Mouse (Mus musculus) small intestine, adult 2 months (tissue): Measurements from ENCODE around the gene Vars2. TPM values are rescaled to one million over a fixed set of nuclear protein-coding genes. Genes with fewer than 3 reads are reported as not detected.

ENCODE experiments used
- H3K27ac ChIP-seq: fragments of 200-500 bp; 2 replicates; pipeline ENCODE4 v1.5.1; 2012; ENCODE audit warnings: low read depth, low read length, control low read depth, inconsistent platforms; ENCODE audit not compliant: insufficient read depth
- H3K27me3 ChIP-seq: fragments of 200-500 bp; 2 replicates; pipeline ENCODE4 v1.6.1; 2012; ENCODE audit warnings: mild to moderate bottlenecking, moderate library complexity, low read length, inconsistent platforms; ENCODE audit not compliant: control insufficient read depth, insufficient read depth
- H3K36me3 ChIP-seq: fragments of 200-500 bp; 2 replicates; pipeline ENCODE4 v1.6.1; 2012; ENCODE audit warnings: mild to moderate bottlenecking, low read length, control low read depth, inconsistent platforms; ENCODE audit not compliant: control insufficient read depth, insufficient read depth
- H3K4me1 ChIP-seq: fragments of 200-500 bp; 2 replicates; pipeline ENCODE4 v1.6.1; 2012; ENCODE audit warnings: low read length, inconsistent platforms, mixed read lengths; ENCODE audit not compliant: control insufficient read depth, insufficient read depth, insufficient read length
- H3K4me3 ChIP-seq: fragments of 200-500 bp; 2 replicates; pipeline ENCODE4 v1.5.1; 2012; ENCODE audit warnings: low read depth, mild to moderate bottlenecking, control low read depth, inconsistent platforms, low read length, moderate library complexity
- CTCF ChIP-seq: fragments of 200-500 bp; IDR thresholded peaks from 2 replicates; pipeline ENCODE4 v1.5.1; 2012; ENCODE audit warnings: low read depth, mild to moderate bottlenecking, control low read depth, inconsistent platforms, low read length, moderate library complexity, mixed read lengths; ENCODE audit not compliant: insufficient replicate concordance, insufficient read length; ENCODE audit errors: extremely low read depth
- POLR2A ChIP-seq: fragments of 200-500 bp; IDR thresholded peaks from 2 replicates; pipeline ENCODE4 v1.6.1; 2012; ENCODE audit warnings: low read depth, mild to moderate bottlenecking, control low read depth, inconsistent platforms, low read length, moderate library complexity
- WGBS: fragments of 180-500 bp; shearing (Covaris S2); methylation state at CpG from one replicate; pipeline ENCODE4 v1.1.7; 2018; 5-methylcytosine and 5-hydroxymethylcytosine counted together
- polyA plus RNA-seq: library from polyadenylated mRNA; depleted of rRNA; stranded (reverse); fragments of >200 nt; gene quantifications from 2 replicates; pipeline ENCODE4 v1.2.3, GENCODE M21; 2012

Vars2 gene
- polyA plus RNA-seq, 1 experiment: 26.5 TPM

DNA sequence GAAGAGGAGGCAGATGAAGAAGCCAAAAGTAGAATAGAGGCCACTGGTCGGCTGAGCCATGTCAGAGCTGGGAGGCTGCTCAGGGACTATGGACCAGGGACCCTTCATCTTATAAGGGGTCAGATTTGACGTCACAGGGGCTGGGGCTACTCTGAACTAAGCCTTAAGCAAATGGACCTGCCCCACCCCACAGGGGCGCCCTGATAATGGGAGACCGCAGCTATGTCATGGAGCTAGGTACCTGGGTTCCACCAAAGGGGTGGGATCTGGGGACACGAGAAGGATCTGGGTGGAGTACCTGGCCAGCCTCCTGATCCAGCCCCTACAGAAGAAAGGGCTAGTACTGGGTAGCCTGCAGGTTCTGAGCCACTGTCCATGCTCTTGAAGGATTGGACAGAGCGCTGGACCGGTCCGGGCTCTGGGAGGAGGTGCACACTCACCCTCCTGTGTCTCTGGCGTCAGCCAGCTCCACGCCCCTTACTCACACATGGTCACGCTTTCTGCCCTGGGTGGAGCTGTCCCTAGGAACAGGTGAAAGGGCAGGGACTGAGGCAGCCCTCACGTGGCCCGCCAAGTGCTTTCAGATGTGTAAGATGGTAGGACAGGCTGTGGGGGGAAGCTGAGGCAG, 23.7 kb downstream of the Vars2 start, which contains the start of gene Mucl3:
Mucl3 (minus strand) TSS at position 87 of the 628 bp plus-strand sequence.
- H3K27me3 ChIP-seq: no peaks in the 10 kb centered on the region
- WGBS: 42% methylated on average over 13 of the region's 13 CpGs
- no peak within 1 kb of the TSS for H3K27ac ChIP-seq
- TF ChIP-seq CTCF: no peak
- no peak for TF ChIP-seq POLR2A
- H3K4me1 ChIP-seq: no peaks in the 10 kb centered on the region
- H3K4me3 ChIP-seq: no peak within 1 kb of the TSS
- no peaks in the 10 kb centered on the region for H3K36me3 ChIP-seq

DNA sequence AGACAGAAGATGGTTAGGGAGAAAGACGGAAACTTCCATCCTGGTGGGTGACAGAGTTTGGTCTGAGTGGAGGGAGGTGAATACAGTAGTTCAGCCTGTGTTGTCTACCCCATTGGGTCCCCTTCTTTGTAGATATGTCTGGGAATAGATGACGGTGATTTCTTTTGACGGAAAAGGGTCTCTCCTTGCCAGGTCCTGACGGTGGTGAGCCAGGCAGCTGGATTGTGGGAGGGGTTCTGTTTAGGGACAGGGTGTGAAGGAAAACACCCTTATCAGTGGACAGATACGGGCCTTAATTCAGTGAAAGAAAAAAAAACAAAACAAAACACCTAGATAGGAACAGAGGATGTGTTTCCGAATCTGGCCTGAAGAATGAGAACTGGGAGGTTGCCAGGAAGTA, 28.0 kb downstream of the Vars2 start:
- 50% methylated on average over 6 of the region's 6 CpGs for WGBS
- no peaks in the 10 kb centered on the region for H3K36me3 ChIP-seq
- TF ChIP-seq CTCF (no peak), POLR2A (no peak)
- H3K4me1 ChIP-seq: peaks cover 3% of the 10 kb centered on the region; the same call in 1 of the 2 replicates
- no peak overlapping the region for H3K27ac ChIP-seq
- no peak overlapping the region for H3K4me3 ChIP-seq
- H3K27me3 ChIP-seq: no peaks in the 10 kb centered on the region

DNA sequence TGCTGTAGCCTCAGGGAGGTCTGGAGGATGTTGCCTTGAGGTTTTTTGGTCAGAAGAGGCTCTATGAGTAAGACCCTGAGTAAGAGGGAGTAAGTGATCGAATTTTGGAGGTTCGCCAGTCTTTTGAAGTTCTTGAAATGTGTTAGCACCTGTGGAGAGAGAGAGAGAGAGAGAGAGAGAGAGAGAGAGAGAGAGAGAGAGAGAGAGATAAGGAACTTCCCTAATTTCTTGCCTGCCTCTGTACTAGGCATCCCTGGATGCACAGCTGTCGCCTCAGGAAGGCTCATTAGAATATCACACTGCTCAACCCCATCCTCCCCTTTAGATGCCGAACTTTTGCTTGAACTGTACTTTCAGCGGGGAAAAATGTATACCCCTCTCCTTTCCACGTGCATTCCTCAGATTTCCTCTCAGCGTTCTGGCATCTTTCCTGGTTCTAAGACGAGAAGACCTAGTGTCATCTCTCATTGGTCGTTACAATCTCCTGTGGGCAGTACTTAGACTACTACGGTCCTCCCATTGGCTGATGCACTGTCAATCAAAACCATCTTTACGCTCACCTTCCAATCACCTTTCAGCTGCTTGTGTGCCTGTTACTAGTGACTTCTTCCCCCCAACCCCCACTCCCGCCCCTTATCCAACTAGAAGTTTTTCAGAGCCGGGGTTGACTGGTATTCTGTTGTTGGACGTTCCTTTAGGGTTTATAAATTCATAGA, 28.8 kb downstream of the Vars2 start:
- no peaks in the 10 kb centered on the region for H3K36me3 ChIP-seq
- H3K27me3 ChIP-seq: no peaks in the 10 kb centered on the region
- H3K4me3 ChIP-seq: no peak overlapping the region
- H3K4me1 ChIP-seq: peaks cover 3% of the 10 kb centered on the region; the same call in 1 of the 2 replicates
- TF ChIP-seq POLR2A (no peak), CTCF (no peak)
- no peak overlapping the region for H3K27ac ChIP-seq
- WGBS: 23% methylated on average over 14 of the region's 14 CpGs

DNA sequence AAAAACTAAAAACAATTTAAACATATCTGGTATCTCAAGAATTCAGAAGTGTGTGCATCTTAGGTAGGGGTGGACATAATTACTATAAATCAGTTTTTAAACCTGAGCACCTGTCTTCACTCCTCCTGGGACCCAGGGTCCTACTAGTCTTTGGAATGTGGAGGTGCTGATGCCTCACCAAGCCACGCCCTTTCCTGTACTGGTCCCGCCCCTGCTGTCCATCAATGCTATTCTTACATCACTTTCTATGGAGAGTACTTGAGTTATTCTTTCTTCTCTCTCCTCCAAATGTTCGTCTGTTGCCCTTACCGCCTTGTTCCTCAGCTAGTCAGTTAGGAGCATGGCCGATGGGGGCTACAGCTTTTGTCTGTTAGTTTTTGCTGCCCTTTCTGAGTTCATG, 31.0 kb downstream of the Vars2 start:
- H3K4me3 ChIP-seq: no peak overlapping the region
- H3K36me3 ChIP-seq: no peaks in the 10 kb centered on the region
- H3K27me3 ChIP-seq: no peaks in the 10 kb centered on the region
- TF ChIP-seq CTCF (no peak), POLR2A (no peak)
- no peak overlapping the region for H3K27ac ChIP-seq
- 43% methylated on average over 5 of the region's 5 CpGs for WGBS
- H3K4me1 ChIP-seq: peaks cover 3% of the 10 kb centered on the region; the same call in 1 of the 2 replicates

DNA sequence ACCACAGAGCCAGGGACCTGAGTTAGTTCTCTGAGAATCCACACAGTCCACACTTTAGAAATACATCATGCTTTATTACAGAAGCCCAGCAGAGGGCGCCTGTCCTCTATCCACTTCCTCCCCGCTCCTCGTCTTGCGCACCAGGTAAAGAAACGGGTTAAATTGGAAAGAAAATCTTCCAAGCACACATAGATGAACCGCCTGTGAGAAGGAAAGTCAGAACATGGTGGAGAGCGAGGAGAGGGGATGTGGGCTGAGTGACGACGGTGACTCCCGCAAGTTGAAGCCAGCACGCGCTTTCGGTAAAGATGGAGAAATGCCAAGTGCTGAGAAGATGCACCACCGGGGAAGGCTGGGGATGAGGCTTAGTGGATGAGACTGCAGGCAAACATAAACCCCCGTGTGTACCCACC, 31.7 kb downstream of the Vars2 start:
- H3K4me1 ChIP-seq: peaks cover 3% of the 10 kb centered on the region; the same call in 1 of the 2 replicates
- peak overlapping the region; percentile 65 for H3K4me3 ChIP-seq
- under 1% methylated on average over 15 of the region's 15 CpGs for WGBS
- no peak for TF ChIP-seq POLR2A
- TF ChIP-seq CTCF: peak; percentile 93; the same call in 1 of the 2 replicates
- no peaks in the 10 kb centered on the region for H3K27me3 ChIP-seq
- H3K27ac ChIP-seq: no peak overlapping the region
- H3K36me3 ChIP-seq: no peaks in the 10 kb centered on the region

DNA sequence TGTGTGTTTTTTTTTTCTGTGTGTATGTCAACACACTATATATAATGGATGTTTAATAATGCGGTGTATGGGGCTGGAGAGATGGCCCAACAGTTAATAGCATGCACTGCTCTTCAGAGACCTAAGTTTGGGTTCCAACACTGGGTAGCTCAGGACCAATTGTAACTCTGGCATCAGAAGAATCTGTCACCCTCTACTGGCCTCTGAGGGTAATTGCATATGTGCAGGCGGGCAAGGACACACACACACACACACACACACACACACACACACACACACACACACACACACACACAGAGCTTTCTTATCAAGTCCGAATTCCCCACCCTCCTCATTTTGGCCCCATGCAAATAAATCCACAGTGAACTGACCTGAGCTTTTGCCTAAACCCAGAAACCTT, 32.2 kb downstream of the Vars2 start:
- Histone ChIP-seq H3K27me3 (no peaks in the 10 kb centered on the region), H3K36me3 (no peaks in the 10 kb centered on the region), H3K27ac (no peak overlapping the region), H3K4me1 (peaks cover 3% of the 10 kb centered on the region; the same call in 1 of the 2 replicates), H3K4me3 (no peak overlapping the region)
- WGBS: 67% methylated on average over 3 of the region's 3 CpGs
- TF ChIP-seq CTCF (no peak), POLR2A (no peak)

DNA sequence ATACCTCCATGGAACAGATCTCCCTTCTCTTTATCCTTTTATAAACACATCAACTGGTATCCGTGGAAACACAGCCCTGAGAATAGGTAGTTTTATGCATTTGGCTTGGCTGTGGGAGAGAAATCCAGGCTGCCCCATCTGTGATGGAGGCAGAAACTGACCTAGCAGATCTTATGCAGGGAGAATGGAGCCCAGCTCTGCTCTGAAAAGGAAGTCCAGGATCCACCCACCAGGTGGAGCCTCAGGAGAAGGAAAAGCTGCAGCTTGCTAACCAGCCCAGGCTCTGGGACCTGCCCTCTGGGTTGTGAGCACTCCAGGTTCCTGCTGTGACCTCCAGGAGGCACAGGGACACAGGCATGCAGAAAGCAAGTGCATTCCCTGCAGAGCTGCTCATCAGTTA, 33.4 kb downstream of the Vars2 start:
- Histone ChIP-seq H3K4me1 (peaks cover 3% of the 10 kb centered on the region; the same call in 1 of the 2 replicates), H3K27me3 (no peaks in the 10 kb centered on the region), H3K4me3 (no peak overlapping the region), H3K36me3 (no peaks in the 10 kb centered on the region), H3K27ac (no peak overlapping the region)
- no peak for TF ChIP-seq POLR2A
- peak; percentile 48; the same call in 1 of the 2 replicates for TF ChIP-seq CTCF
- WGBS: 14% methylated on average over 1 of the region's 1 CpGs
